Mouse (Mus musculus): ENCODE measurements at regions not wholly inside any gene's neighbourhood (a gene's known extent, or its start where the extent isn't known, plus 50 kb on each side); places are given as distances from the start of the nearest gene placed in this dataset.

GRCm38 (mm10) chr15:10901745-10902262, 50.3 kb upstream of the C1qtnf3 start:
- DNase-seq (ENCODE audit: low read depth, low spot score): no peak
